Mouse (Mus musculus) mouse trophoblast stem cell (cell line): Measurements from ENCODE around the gene Olfr544.

ENCODE experiments used
- in situ Hi-C, 2 experiments: fragments of 300-500 bp; cut with MseI, MboI; formaldehyde crosslinking; loops; 2 replicates in 1 of 2; 3 replicates in 1 of 2; pipeline ENCODE4 v1.15.1; 2025

Gene Olfr544

DNA sequence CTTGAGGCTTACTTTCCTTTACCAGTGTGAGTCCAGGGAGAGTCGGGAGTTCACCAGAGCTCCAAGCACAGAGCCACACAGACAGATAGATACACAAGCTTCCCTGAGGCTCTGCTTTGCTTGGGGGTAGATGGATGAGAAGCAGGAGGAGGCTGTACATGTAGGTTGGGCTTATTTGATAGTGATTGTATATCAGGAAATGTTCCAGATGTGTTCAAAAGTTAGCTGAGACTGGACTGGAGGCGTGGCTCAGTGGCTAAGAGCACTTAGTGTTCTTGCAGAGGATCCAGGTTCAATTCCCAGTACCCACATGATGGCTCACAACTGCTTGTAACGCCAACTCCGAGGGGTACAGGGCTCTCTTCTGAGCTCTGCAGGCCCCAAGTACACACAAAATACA, 9.7 kb downstream of the Olfr544 start:
- in situ Hi-C loops: no loop called here

GRCm38 (mm10) chr7:102477377-102477776, 10.7 kb downstream of the Olfr544 start:
- in situ Hi-C loops: no loop called here

GRCm38 (mm10) chr7:102476601-102477000, 11.5 kb downstream of the Olfr544 start:
- in situ Hi-C loops: no loop called here

DNA sequence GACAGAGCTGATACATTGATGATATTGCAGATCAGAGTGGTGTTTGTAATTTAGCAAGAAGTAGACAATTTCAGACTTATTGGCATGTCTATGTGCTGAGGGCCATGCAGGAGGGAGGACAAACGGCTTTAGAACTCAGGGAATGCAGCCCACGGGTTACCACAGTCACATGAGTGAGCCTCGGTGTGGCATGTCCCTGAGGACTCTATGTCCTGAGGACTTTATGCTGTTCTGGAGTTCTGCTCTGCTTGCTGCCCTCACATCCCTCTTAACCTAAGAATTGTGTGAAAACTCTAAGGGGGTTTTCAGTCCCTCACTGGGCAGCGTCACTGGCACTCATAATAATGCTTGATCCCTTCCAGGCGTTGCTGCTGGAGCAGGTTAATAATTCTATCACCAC, 15.4 kb downstream of the Olfr544 start:
- in situ Hi-C loops: no loop called here

GRCm38 (mm10) chr7:102467566-102467965, 20.5 kb downstream of the Olfr544 start:
- in situ Hi-C loops: no loop called here

GRCm38 (mm10) chr7:102458618-102459380, 29.3 kb downstream of the Olfr544 start:
- in situ Hi-C loops: no loop called here

DNA sequence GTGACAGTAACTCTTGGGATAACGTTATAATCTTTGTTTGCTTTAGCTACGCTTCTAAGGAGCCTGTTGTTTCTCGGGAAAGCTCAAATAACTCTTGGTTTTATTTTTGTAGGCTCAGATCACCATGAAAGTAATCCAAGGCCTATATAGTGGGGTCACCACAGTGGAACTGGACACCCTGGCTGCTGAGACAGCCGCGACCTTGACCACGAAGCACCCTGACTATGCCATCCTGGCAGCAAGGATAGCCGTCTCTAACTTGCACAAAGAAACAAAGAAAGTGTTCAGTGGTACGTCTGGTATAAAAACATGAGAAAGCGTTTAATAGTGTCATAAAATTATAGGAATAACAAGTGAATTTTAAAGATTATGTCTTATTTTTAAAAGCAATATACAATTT, 41.7 kb downstream of the Olfr544 start:
- in situ Hi-C loops: no loop called here

- in situ Hi-C loops: no loop called here
Measured at GRCm38 (mm10) chr7:102444301-102444700, 43.8 kb downstream of the Olfr544 start.

GRCm38 (mm10) chr7:102442432-102442831, 45.7 kb downstream of the Olfr544 start:
- in situ Hi-C loops: no loop called here

- in situ Hi-C loops: no loop called here
Measured at GRCm38 (mm10) chr7:102441657-102442391, 46.3 kb downstream of the Olfr544 start, which contains the start of gene Rrm1. Gene Rrm1 (plus strand): TSS chr7:102441695.

DNA sequence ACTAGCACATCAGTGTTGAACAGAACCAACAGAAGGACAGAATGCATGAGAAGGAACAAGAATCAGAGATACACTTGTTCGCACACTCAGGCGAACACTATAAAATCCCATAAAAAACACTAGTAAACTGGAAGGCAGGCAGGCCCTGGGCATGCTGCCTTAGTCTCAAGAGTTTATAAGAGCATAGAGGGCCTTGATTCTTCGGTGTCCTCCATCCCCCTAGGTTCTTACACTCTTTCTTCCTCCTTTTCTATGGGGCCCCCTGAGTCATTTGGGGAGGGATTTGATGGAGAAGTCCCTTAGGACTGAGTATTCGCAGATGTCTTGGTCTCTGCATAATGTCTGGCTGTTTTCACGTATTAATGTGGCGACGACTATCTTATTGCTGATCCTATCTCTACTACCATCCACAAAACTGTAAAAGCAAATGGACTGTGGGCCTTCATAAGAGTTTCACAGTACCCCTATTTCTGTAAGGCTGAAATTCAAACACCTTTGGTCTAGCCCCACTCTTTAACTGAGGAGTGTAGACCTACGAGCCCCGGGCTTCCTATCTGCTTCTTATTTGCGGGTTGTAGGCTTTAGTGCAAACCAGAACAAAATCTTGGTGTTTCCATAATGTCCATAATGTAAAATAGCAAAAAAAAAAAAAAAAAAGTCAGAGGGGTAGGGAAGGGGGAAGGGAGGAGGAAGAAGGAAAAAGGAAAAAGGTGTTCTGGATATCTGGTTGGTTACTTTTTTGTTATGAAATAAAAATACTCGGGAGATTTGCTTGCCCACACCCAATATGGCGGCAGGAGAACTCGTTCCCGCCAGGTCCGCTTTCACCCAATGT, 47.1 kb downstream of the Olfr544 start:
- in situ Hi-C loops: no loop called here

GRCm38 (mm10) chr7:102434344-102434743, 53.8 kb downstream of the Olfr544 start:
- in situ Hi-C loops: no loop called here
